Mouse (Mus musculus) kidney, postnatal 0 days (tissue): Measurements from ENCODE around the gene Bcam. TPM values are rescaled to one million over a fixed set of nuclear protein-coding genes. Genes with fewer than 3 reads are reported as not detected.

Experiments used
- ATAC-seq: fragments of 200-750 bp; cut with Nextera tagmentation; replicated peaks from 2 replicates; pipeline ENCODE4 v1.8.0; 2017; ENCODE audit warnings: low read depth, moderate number of reproducible peaks, moderate TSS enrichment, moderate library complexity; ENCODE audit not compliant: low FRiP score
- DNase-seq: peaks from one replicate; pipeline ENCODE4 v3.0.0-alpha.2; 2016; ENCODE audit warnings: low spot score
- H3K27ac ChIP-seq: fragments of 300-500 bp; sonication (generic); 2 replicates; pipeline ENCODE4 v1.5.1; 2014; ENCODE audit warnings: mild to moderate bottlenecking
- H3K27me3 ChIP-seq: fragments of 300-500 bp; sonication (generic); 2 replicates; pipeline ENCODE4 v1.6.1; 2014; ENCODE audit warnings: low read length, mixed read lengths; ENCODE audit not compliant: insufficient read depth
- H3K36me3 ChIP-seq: fragments of 300-500 bp; sonication (generic); 2 replicates; pipeline ENCODE4 v1.6.1; 2014; ENCODE audit warnings: low read length, mixed read lengths; ENCODE audit not compliant: insufficient read depth
- H3K4me1 ChIP-seq: fragments of 300-500 bp; sonication (generic); replicated peaks from 2 replicates; pipeline ENCODE4 v1.6.1; 2014; ENCODE audit warnings: antibody characterized with exemption, low read length, mixed read lengths; ENCODE audit not compliant: insufficient read depth
- H3K4me2 ChIP-seq: fragments of 300-500 bp; sonication (generic); 2 replicates; pipeline ENCODE4 v1.6.1; 2014; ENCODE audit warnings: mild to moderate bottlenecking, low read length, moderate library complexity, mixed read lengths
- H3K4me3 ChIP-seq: fragments of 300-500 bp; sonication (generic); replicated peaks from 2 replicates; pipeline ENCODE4 v1.5.1; 2014; ENCODE audit warnings: low read depth, low read length
- H3K9ac ChIP-seq: fragments of 300-500 bp; sonication (generic); 2 replicates; pipeline ENCODE4 v1.6.1; 2014; ENCODE audit warnings: low read depth, low read length
- H3K9me3 ChIP-seq: fragments of 300-500 bp; sonication (generic); replicated peaks from 2 replicates; pipeline ENCODE4 v1.6.1; 2016; ENCODE audit warnings: low read length, inconsistent platforms, mixed read lengths
- CTCF ChIP-seq: IDR thresholded peaks from 2 replicates; pipeline ENCODE4 v1.5.1; 2016; ENCODE audit warnings: antibody characterized with exemption, low read depth, mild to moderate bottlenecking, moderate library complexity
- WGBS: fragments of 180-500 bp; shearing (Covaris S2); extraction: QIAGEN DNeasy Blood & Tissue Kit; methylation state at CpG from one replicate; pipeline ENCODE4 v1.1.7; 2014; 5-methylcytosine and 5-hydroxymethylcytosine counted together
- polyA plus RNA-seq: library from polyadenylated mRNA; unstranded; fragments of >200 nt; fragmentation: Nextera tagmentation; extraction: Ambion mirVana; gene quantifications from 2 replicates; pipeline ENCODE4 v1.2.1, GENCODE M21; 2015

Gene Bcam
- polyA plus RNA-seq, 1 experiment from 2014 or later, result 394 TPM

DNA sequence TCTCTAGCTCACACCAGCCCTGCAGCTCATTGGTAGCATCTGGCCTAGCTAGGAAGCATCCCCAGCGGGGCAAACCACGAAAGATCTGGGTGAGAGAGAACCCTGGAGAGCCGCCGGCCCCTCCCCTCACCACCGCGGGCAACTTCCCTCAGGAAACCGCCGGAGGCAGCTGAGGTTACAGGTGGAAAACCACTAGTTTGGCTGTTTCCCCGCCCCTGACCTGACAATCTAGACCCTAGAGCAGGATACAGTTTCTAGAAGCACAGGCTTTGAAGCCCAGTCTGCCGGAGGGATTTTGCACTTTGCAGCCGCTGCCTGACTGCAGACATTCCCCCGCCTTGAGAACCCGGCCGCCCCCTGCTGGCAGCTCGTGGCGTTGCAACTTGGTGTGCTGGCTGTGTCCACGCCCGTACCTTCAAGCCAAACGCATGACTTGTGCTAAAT lies 19.1 kb upstream of the Bcam start:
- Histone ChIP-seq H3K36me3 (no peaks in the 10 kb centered on the region), H3K9ac (peak overlapping the region; percentile 39; the same call in 1 of the 2 replicates), H3K4me2 (peak overlapping the region; percentile 51), H3K27ac (no peak overlapping the region), H3K4me3 (peak overlapping the region; percentile 21; the same call in 1 of the 2 replicates), H3K9me3 (no peaks in the 10 kb centered on the region), H3K27me3 (no peaks in the 10 kb centered on the region), H3K4me1 (no peaks in the 10 kb centered on the region)
- under 1% methylated on average over 19 of the region's 19 CpGs for WGBS
- ATAC-seq, result peak; percentile 58
- peak; percentile 99 for TF ChIP-seq CTCF
- DNase-seq, result peak; percentile 93

DNA sequence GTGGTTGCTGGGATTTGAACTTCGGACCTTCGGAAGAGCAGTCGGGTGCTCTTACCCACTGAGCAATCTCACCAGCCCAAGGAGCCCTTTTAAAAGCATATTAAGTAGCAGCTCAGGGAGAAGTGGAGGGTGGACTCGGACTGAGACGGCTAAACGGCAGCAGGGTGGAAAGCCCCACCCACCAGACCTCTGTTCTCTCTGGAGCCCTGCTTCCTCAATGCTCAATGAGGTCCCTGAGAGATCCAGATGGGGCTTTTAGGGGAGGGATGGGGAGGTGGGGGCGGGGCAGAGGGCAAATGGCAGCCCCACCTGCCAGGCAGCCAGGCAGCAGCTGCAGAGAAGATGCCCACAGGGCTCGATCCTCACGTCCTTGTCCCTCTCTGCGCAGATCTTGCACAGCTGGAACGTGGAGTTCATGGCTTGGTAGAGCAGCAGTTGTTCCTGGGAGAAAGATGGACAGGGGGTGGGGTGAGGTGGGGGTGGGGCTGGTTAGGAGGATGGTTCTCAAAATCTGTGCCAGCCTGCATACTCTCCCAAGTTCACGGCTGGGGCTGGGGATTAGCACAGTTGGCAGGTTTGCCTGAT lies 15.2 kb upstream of the Bcam start:
- H3K4me3 ChIP-seq, result no peak overlapping the region
- no peak for ATAC-seq
- H3K9me3 ChIP-seq, result no peaks in the 10 kb centered on the region
- H3K4me1 ChIP-seq, result no peaks in the 10 kb centered on the region
- TF ChIP-seq CTCF, result no peak
- H3K27ac ChIP-seq, result no peak overlapping the region
- H3K36me3 ChIP-seq, result no peaks in the 10 kb centered on the region
- no peaks in the 10 kb centered on the region for H3K27me3 ChIP-seq
- H3K9ac ChIP-seq, result no peak overlapping the region
- DNase-seq, result no peak
- WGBS, result 39% methylated on average over 12 of the region's 12 CpGs
- H3K4me2 ChIP-seq, result no peak overlapping the region

DNA sequence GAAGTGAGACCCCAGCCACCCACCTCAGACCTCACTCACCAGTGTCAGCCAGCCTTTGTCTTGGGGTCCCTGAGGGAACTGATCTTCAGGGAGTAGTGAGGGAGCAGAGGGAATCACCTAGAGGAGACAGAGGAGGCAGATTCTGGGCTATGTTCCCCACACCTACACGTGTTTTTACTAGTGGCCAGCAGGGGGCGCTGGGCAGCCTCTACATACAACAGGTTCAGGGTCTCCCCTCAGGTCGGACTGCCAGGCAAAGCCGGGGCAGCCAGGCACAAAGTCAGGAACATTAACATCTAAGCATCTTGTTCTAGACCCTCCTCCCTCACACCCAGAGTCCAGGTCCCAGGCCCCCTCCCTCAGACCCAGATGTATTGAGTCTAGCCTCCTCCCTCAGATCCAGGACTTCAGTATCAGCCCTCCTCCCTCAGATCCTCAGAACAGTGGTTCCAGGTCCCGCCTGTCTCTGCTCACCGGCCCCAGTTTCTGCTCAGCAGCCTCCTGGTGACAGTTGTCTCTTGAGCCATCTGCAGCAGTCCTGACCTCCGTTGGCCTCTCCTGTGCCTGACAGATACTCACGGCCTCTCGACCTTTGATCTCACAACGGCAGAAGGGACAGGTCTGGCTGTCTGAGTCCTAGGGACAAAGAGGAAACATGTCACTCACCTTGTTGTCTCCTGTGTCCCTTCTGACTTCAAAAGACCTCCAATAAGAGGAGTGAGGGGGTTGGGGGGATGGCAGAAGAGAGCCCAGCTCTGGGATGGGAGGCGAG lies 14.1 kb upstream of the Bcam start:
- 39% methylated on average over 11 of the region's 11 CpGs for WGBS
- H3K4me1 ChIP-seq, result no peaks in the 10 kb centered on the region
- H3K27me3 ChIP-seq, result no peaks in the 10 kb centered on the region
- peak; percentile 70 for TF ChIP-seq CTCF
- peak; percentile 37; the same call in 1 of the 2 replicates for ATAC-seq
- no peaks in the 10 kb centered on the region for H3K36me3 ChIP-seq
- H3K4me2 ChIP-seq, result no peak overlapping the region
- H3K9ac ChIP-seq, result no peak overlapping the region
- no peaks in the 10 kb centered on the region for H3K9me3 ChIP-seq
- H3K4me3 ChIP-seq, result no peak overlapping the region
- H3K27ac ChIP-seq, result no peak overlapping the region
- DNase-seq, result no peak

DNA sequence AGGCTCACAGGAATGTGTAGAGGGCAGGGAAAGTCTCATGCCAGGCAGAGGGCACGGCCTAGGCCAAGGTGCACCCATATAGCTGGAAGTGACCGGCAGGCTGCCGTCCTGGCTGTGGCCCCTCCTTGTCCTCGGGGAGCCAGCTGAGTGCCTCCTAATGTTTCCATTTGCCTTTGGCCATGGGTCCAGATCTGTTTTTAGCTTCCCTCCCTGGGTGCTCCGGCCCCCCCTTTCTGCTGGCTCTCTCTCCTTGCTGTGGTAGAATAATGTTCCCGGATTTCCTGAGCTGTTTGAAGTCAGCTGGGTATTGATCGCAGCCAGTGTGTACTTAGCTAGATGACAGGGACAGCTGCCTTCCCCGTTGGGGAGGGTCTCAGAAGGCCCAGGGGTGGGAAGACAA lies 12.8 kb upstream of the Bcam start:
- Histone ChIP-seq H3K4me2 (no peak overlapping the region), H3K27ac (no peak overlapping the region), H3K27me3 (no peaks in the 10 kb centered on the region), H3K4me3 (no peak overlapping the region), H3K4me1 (no peaks in the 10 kb centered on the region), H3K36me3 (no peaks in the 10 kb centered on the region), H3K9me3 (no peaks in the 10 kb centered on the region), H3K9ac (no peak overlapping the region)
- no peak for DNase-seq
- WGBS, result 67% methylated on average over 8 of the region's 8 CpGs
- ATAC-seq, result no peak
- no peak for TF ChIP-seq CTCF

DNA sequence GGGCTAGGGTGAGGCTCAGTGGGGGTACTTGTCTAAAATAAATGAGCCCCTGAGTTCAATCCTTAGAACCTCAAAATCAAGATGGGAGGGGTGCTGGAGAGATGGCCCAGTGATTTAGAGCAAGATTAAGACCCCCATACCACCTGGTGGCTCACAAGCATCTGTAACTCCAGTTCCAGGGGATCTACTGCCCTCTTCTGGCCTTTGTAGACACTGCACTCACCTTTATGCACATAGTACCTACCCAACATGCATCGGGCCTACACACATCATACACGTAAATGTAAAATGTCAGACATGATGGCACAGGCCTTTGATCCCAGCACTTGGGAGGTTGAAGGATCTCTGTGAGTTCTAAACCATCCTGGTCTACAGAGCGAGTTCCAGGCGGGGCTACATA lies 11.8 kb upstream of the Bcam start:
- H3K27ac ChIP-seq, result no peak overlapping the region
- no peaks in the 10 kb centered on the region for H3K27me3 ChIP-seq
- H3K4me2 ChIP-seq, result no peak overlapping the region
- H3K4me3 ChIP-seq, result no peak overlapping the region
- H3K9ac ChIP-seq, result no peak overlapping the region
- H3K36me3 ChIP-seq, result no peaks in the 10 kb centered on the region
- no peaks in the 10 kb centered on the region for H3K4me1 ChIP-seq
- ATAC-seq, result no peak
- TF ChIP-seq CTCF, result peak; percentile 84
- peak; percentile 63 for DNase-seq
- no peaks in the 10 kb centered on the region for H3K9me3 ChIP-seq
- WGBS, result 95% methylated on average over 4 of the region's 4 CpGs

DNA sequence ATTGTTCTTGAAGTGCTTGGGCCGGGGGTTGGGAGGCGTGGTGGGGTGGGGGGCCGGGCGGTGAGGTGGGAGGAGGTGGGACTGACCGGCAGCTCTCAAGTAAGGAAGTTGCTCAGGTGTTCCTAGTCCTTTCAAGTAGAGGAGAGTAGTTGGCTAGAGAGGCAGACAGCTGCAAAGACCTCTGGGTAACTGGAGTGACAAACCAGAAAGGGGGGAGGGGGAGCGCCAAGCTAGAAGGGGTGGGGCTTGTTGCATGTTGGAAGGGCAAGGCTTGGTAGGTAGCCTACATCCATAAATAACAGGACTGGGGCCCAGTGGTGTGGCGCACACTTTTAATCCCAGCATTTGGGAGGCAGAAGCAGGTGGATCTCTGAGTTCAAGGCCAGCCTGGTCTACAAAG lies 10.9 kb upstream of the Bcam start:
- WGBS, result 88% methylated on average over 7 of the region's 7 CpGs
- no peak for TF ChIP-seq CTCF
- no peak overlapping the region for H3K9ac ChIP-seq
- H3K4me1 ChIP-seq, result no peaks in the 10 kb centered on the region
- ATAC-seq (no peak), DNase-seq (no peak)
- H3K27me3 ChIP-seq, result no peaks in the 10 kb centered on the region
- no peak overlapping the region for H3K4me3 ChIP-seq
- no peak overlapping the region for H3K27ac ChIP-seq
- no peak overlapping the region for H3K4me2 ChIP-seq
- H3K9me3 ChIP-seq, result no peaks in the 10 kb centered on the region
- no peaks in the 10 kb centered on the region for H3K36me3 ChIP-seq
